Mouse (Mus musculus) gonadal fat pad, adult 2 months (tissue): ENCODE data around the gene Iah1. TPM values are rescaled to one million over a fixed set of nuclear protein-coding genes. Genes with fewer than 3 reads are reported as not detected.

ENCODE experiments used
- DNase-seq: peaks from one replicate; pipeline ENCODE4 v3.0.0-alpha.2; 2012; ENCODE audit warnings: low read depth
- polyA plus RNA-seq: library from polyadenylated mRNA; depleted of rRNA; stranded (reverse); fragments of >200 nt; gene quantifications from 2 replicates; pipeline ENCODE4 v1.2.3, GENCODE M21; 2012

Iah1 gene
- polyA plus RNA-seq, 1 experiment, result 262 TPM

DNA sequence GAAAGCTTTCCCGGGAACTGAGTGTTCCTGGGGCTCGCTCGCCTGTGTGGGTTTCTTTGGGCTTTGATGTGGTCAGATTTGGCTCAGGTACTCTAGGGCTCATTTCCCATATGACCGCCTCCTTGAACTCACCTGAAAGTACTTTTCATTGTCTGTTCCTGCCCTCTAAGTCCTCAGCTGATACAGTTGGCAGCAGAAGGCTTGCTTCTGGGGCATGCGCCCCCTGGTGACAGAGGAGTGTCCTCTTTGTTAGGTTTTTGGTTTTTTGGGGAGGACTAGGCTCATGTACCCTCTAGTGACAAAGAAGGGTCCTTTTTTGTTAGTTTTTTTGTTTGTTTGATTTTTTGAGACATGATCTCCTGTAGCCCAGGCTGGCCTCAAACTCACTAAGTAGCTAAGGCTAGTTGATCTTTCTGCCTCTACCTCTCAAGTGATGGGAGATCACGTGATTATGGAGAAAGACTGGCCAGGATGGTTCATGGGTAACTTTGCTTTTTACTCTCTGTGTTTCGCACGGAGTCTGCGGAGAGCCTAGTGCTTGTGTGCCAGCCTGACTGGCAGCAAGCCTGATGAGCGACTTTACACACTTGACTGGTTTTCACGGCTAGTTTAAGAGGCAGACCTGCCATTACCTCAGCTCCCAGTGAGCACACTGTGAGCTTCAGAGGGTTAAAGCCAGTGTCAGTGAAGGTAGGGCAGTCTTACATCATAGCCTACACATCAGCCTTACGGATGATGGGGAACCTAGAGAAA, 2.1 kb downstream of the Iah1 start:
- peak; percentile 41 for DNase-seq

- DNase-seq, result no peak
Observed at GRCm38 (mm10) chr12:21320317-21320716, 4.1 kb downstream of the Iah1 start.

DNA sequence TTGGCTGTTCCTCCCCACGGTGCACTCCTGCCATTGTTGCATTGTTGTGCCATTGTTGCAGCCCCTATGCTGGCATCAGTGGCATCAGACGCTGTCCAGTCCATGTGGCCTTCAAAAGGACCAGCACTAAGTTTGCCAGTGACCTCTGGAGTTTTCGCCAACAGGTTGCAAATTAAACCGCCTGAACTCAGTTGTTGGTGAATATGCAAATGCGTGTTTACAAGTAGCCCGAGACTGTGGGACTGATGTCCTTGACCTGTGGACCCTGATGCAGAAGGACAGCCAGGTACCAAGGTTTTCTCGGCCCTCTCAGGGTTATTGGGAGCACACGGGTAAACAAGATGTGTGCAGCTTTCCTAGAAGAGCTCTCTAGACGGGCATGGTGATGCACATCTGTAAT, 5.0 kb downstream of the Iah1 start:
- DNase-seq, result no peak

- DNase-seq, result no peak
Observed at GRCm38 (mm10) chr12:21322296-21322695, 6.1 kb downstream of the Iah1 start.

- DNase-seq, result no peak
Observed at GRCm38 (mm10) chr12:21322856-21323255, 6.7 kb downstream of the Iah1 start.

- DNase-seq, result no peak
Observed at GRCm38 (mm10) chr12:21324101-21324500, 7.9 kb downstream of the Iah1 start.

DNA sequence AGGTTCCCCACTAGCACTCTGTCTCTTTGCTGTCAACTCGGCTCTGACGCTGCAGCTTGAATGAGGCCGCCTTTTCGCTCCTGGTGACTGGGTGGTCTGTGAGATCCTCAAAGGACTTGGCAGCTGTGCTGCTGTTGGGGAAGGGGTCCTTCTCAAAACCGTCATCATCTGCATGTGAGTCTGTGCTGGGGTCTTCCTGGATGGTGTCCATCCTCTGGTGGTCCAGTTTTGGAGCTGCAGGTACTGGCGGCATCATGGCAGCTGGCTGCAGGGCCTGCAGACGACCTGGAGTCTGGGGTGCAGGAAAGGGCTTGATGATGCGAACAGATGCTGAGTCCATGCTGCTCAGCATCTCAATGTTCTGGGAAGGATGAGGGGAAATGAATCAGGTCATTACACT, 9.1 kb downstream of the Iah1 start:
- DNase-seq, result no peak

GRCm38 (mm10) chr12:21326325-21326724, 10.1 kb downstream of the Iah1 start:
- DNase-seq, result no peak

DNA sequence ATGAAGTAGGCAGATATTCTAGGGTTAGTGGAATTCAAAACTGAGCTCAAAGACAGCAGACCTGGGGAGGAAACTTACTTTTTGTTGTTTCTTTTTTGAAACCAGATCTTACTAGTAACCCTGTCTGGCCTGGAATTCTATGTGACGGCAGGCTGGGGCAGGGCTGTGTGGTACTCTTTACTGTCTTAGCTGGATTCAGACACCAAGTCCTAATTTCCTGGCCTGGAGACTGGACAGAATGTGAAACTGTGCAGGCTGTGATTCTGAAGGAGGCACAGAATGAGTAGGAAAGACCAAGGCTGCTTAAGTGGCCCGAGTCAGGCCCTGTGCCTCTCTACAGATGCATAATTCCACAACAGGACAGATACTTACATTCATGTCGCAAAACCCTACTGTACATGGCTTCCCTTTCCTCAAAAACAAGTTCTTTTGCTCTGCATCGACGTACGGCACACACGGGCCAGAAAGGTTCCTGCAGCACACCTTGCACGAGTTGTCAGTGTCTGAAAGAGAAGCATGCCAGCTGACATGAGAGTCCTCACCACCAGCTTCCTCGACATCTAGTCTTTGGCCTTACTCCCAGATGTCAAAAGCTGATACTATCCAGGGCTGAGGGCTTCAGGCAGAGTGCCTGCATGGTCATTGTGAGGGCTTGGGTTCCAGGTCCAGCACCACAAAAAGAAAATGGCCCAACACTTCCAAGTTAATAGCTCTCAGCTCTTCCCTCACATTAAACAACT, 13.6 kb downstream of the Iah1 start:
- no peak for DNase-seq

DNA sequence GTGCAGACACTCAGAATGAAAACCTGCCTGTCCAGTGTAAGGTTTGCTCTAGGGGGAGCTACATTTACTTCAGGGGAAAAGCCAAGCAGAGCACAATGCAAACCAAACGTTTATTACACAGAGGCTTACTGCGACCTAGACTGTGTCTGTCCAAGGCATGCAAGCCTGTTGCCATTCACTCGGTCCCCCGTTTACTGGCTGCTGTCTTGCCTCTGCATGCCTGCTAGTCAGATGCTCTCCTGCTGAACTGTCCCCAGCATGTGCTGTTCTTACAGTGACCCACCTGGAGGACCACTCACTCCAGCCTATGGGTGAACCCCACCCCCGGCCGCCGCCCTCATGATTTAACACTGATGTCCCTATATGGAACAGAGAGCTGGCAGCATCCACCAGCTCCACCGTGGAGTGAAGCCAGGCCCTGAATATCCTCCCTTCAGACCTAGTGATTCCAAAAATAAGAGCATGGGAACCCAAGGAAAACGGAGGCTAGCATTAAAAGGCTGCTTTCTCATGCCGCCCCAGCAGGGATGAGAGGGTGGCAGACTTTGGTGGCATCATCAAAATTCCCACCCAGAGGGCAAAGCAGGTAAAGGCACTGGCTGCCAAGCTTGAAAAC, 14.9 kb downstream of the Iah1 start:
- no peak for DNase-seq

GRCm38 (mm10) chr12:21331711-21332110, 15.5 kb downstream of the Iah1 start:
- no peak for DNase-seq

DNA sequence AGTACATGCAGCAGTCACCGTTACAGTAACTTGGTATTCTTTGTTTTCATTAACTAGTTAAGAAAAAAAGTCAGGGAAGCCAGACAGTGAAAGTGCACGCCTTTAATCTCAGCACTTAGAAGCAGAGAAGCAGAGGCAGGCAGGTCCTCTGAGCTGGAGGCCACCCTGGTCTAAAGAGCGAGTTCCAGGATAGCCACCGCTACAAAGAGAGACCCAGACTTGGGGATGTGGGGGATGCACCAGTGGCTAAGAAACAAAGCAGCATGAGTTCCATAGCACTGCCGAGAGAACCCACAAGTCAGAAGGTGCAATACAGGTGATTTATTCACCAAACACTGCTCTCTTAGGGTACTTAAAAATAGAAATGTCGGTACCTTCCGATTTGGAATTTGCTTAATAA, 16.8 kb downstream of the Iah1 start:
- DNase-seq, result no peak

- DNase-seq, result no peak
Observed at GRCm38 (mm10) chr12:21333766-21334165, 17.6 kb downstream of the Iah1 start.

DNA sequence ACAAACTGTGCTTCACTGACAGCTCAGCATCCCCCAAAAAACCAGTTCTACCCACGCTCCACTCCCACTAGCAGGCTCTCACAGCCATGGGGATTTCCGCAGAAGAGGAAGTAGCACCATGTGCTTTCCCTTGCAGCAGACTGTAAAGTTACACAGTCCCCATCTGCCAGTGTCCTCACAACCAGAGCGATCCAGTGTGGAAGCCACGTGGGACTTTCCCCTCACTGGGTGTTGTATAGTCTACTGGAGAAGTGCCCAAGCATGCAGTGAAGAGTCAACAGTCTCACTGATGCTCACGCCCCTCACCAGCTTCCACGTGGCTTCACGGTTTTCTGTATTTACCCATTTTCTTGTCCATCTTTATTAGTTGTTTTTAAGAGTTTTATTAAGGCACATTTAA, 19.7 kb downstream of the Iah1 start:
- no peak for DNase-seq

DNA sequence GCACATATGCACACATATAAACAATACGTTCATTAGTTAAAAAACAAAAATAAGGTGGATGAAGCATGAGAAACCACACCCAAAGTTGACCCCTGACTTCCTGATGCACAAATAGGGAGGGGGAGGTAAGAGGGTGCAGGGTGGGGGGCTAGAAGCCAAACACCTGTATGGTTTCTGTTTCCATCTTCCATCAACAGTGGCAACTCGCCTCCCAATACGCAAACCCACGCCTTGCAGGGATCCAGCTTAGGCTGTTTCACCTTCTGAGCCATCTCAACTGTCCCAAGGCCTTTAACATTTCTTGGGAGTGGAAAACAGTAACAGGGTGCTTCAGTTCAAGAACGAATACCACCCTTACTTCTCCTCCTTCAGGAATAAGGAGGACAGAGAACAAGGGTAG, 21.0 kb downstream of the Iah1 start:
- no peak for DNase-seq

DNA sequence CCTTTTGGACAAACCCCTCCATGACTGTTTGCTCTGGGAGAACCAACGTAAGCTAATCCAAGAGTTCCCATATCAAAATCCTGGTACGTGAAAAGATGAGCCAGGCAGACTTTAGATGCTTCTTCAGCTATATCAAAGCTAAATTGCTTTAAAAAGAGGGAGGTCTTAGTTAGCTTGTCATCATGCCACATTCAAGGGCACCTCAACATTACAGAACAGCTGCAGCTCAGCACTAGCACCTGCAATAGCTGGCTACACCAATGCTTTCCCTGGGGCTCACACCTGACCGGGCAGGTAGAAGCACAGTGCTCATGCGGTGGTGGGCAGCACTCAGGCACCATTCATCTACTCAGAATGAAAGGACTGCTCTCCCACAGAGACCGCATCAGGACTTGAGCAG, 24.5 kb downstream of the Iah1 start:
- DNase-seq, result no peak

DNA sequence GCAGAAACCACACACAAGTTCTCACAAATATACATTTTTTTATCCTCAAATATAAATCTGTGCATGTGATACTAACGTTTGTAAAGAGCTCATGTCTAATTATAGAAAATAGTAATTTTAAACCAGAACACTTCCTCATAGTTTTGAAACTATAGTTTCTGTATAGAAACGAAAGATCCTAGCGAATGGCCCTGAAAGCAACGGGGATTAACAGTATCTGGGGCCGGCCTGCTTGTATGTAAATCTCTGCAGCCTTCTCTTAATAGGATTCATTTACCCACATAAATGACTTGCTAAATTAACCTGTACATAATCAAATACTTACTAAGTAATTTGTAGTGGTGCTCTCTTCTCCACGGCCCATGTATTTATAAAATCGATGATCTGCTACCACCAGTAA, 30.8 kb downstream of the Iah1 start:
- no peak for DNase-seq

DNA sequence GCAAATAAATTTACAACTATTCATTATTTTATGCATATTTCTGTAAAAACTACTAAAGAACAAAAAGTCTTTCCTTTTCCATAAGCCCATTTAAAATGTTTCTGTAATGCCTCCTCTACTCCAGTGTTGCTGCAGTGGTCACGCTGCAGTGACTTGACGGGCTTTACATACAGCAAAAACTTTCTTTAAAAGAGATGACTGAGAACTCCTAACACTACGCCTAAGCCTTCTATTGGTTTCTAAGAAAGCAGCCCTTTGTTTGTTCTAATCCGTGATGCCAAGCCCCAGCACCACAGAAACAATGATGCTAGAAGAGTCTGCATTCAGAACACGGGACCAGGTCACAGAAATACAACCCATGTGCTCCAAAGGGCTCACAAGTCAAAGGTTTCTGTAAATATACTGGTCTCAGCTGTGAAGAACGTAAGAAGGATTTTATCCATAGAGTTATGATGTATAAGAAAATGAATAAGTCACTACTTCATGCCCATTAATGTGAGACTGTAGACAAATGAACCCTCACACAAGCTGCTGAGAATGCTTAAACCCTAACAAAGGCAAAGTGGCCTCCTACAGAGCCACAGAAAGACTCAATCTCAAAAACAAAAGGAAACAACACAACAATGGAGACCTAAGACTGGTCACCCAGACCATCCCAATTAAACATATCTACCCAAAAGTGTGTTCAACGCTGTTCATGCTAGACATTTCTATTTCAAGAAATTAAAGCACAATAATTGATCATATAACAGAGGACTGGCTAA, 34.1 kb downstream of the Iah1 start:
- no peak for DNase-seq

- DNase-seq, result no peak
Observed at GRCm38 (mm10) chr12:21353681-21354080, 37.5 kb downstream of the Iah1 start.

GRCm38 (mm10) chr12:21362686-21363085, 46.5 kb downstream of the Iah1 start:
- no peak for DNase-seq

DNA sequence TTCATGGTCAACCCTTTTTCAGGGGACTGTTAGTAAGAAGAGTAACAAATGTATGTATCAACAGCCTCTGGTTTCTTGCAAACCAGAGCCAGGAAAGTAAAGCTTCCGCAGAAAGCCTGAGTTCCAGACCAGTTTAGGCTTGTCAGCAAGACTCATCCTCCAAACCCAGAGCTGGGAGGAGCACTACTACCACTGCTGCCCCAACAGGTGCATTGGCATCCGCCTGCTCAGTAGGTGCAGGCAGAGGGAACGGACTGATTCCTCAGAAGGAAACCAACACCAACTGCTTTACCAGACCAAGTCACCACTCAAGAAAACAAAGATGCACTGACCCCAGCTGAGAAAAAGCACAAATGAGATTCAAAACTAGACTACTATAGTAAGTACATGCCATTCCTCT, 47.0 kb downstream of the Iah1 start:
- DNase-seq, result no peak
